Mouse (Mus musculus) hindbrain, embryonic 12.5 days (tissue): ENCODE results near the gene Lctl. TPM values are rescaled to one million over a fixed set of nuclear protein-coding genes. Genes with fewer than 3 reads are reported as not detected.
"Not testable (repeated sequence)": the region's sequence is repeated elsewhere in the genome, so short reads cannot be mapped to it uniquely, and the experiment has no call there.

ENCODE experiments used
- ATAC-seq: fragments of 200-750 bp; cut with Nextera tagmentation; 2 replicates; pipeline ENCODE4 v1.8.0; 2017; ENCODE audit warnings: moderate TSS enrichment; ENCODE audit not compliant: low FRiP score
- H3K27ac ChIP-seq: fragments of 300-500 bp; sonication (generic); 2 replicates; pipeline ENCODE4 v1.5.1; 2016; ENCODE audit warnings: mild to moderate bottlenecking
- H3K27me3 ChIP-seq: fragments of 300-500 bp; sonication (generic); 2 replicates; pipeline ENCODE4 v1.6.1; 2016; ENCODE audit warnings: mild to moderate bottlenecking
- H3K36me3 ChIP-seq: fragments of 300-500 bp; sonication (generic); 2 replicates; pipeline ENCODE4 v1.6.1; 2016; ENCODE audit warnings: mild to moderate bottlenecking
- H3K4me1 ChIP-seq: fragments of 300-500 bp; sonication (generic); 2 replicates; pipeline ENCODE4 v1.6.1; 2016
- H3K4me2 ChIP-seq: fragments of 300-500 bp; sonication (generic); replicated peaks from 2 replicates; pipeline ENCODE4 v1.6.1; 2016; ENCODE audit warnings: mild to moderate bottlenecking
- H3K4me3 ChIP-seq: fragments of 300-500 bp; sonication (generic); 2 replicates; pipeline ENCODE4 v1.5.1; 2016; ENCODE audit warnings: mild to moderate bottlenecking
- H3K9ac ChIP-seq: fragments of 300-500 bp; sonication (generic); 2 replicates; pipeline ENCODE4 v1.6.1; 2016; ENCODE audit warnings: mild to moderate bottlenecking, moderate library complexity
- H3K9me3 ChIP-seq: fragments of 300-500 bp; sonication (generic); replicated peaks from 2 replicates; pipeline ENCODE4 v1.6.1; 2016; ENCODE audit warnings: mild to moderate bottlenecking
- WGBS: fragments of 180-500 bp; shearing (Covaris S2); methylation state at CpG from one replicate; pipeline ENCODE4 v1.1.7; 2016; 5-methylcytosine and 5-hydroxymethylcytosine counted together
- polyA plus RNA-seq: library from polyadenylated mRNA; unstranded; fragments of >200 nt; fragmentation: Nextera tagmentation; extraction: Ambion mirVana; gene quantifications from 2 replicates; pipeline ENCODE4 v1.2.1, GENCODE M21; 2016

Gene Lctl
- polyA plus RNA-seq, 1 experiment from 2014 or later, result not detected

- Histone ChIP-seq H3K4me3 (no peak overlapping the region), H3K27me3 (no peaks in the 10 kb centered on the region), H3K9me3 (no peaks in the 10 kb centered on the region), H3K36me3 (no peaks in the 10 kb centered on the region), H3K4me1 (no peaks in the 10 kb centered on the region), H3K9ac (no peak overlapping the region), H3K4me2 (no peak overlapping the region), H3K27ac (no peak overlapping the region)
- WGBS, result 92% methylated on average over 10 of the region's 10 CpGs
- no peak for ATAC-seq
These were observed 5.7 kb downstream of the Lctl start for GRCm38 (mm10) chr9:64122601-64123000.

GRCm38 (mm10) chr9:64124846-64125245, 7.9 kb downstream of the Lctl start:
- not testable (repeated sequence) for ATAC-seq, H3K36me3 ChIP-seq, H3K27ac ChIP-seq, H3K9ac ChIP-seq, H3K4me1 ChIP-seq, H3K9me3 ChIP-seq, H3K4me2 ChIP-seq, H3K4me3 ChIP-seq, H3K27me3 ChIP-seq
- WGBS, result 70% methylated on average over 3 of the region's 3 CpGs

- 69% methylated on average over 3 of the region's 3 CpGs for WGBS
- no peak for ATAC-seq
- no peak overlapping the region for H3K4me3 ChIP-seq
- H3K27ac ChIP-seq, result no peak overlapping the region
- no peaks in the 10 kb centered on the region for H3K36me3 ChIP-seq
- no peak overlapping the region for H3K4me2 ChIP-seq
- no peaks in the 10 kb centered on the region for H3K9me3 ChIP-seq
- no peaks in the 10 kb centered on the region for H3K4me1 ChIP-seq
- H3K27me3 ChIP-seq, result no peaks in the 10 kb centered on the region
- no peak overlapping the region for H3K9ac ChIP-seq
These were observed 8.4 kb downstream of the Lctl start for GRCm38 (mm10) chr9:64125307-64125706.

- no peaks in the 10 kb centered on the region for H3K9me3 ChIP-seq
- no peak overlapping the region for H3K4me2 ChIP-seq
- no peak overlapping the region for H3K27ac ChIP-seq
- no peaks in the 10 kb centered on the region for H3K27me3 ChIP-seq
- no peak overlapping the region for H3K4me3 ChIP-seq
- H3K36me3 ChIP-seq, result no peaks in the 10 kb centered on the region
- 73% methylated on average over 12 of the region's 12 CpGs for WGBS
- H3K9ac ChIP-seq, result no peak overlapping the region
- ATAC-seq, result no peak
- no peaks in the 10 kb centered on the region for H3K4me1 ChIP-seq
These were observed 9.2 kb downstream of the Lctl start for GRCm38 (mm10) chr9:64126121-64126520.

- ATAC-seq, result no peak
- Histone ChIP-seq H3K4me2 (no peak overlapping the region), H3K27ac (no peak overlapping the region), H3K27me3 (no peaks in the 10 kb centered on the region), H3K9ac (no peak overlapping the region), H3K9me3 (no peaks in the 10 kb centered on the region), H3K4me3 (no peak overlapping the region), H3K4me1 (no peaks in the 10 kb centered on the region), H3K36me3 (no peaks in the 10 kb centered on the region; the same call in 1 of the 2 replicates)
- WGBS, result 88% methylated on average over 6 of the region's 6 CpGs
These were observed 14.7 kb downstream of the Lctl start for GRCm38 (mm10) chr9:64131623-64132022.

- ATAC-seq, H3K27ac ChIP-seq, H3K36me3 ChIP-seq, H3K4me1 ChIP-seq, H3K4me3 ChIP-seq, H3K9me3 ChIP-seq, H3K27me3 ChIP-seq, H3K4me2 ChIP-seq, H3K9ac ChIP-seq: not testable (repeated sequence)
- WGBS, result 8% methylated on average over 6 of the region's 6 CpGs
These were observed 21.9 kb downstream of the Lctl start for GRCm38 (mm10) chr9:64138896-64139295.

- H3K4me2 ChIP-seq, result no peak overlapping the region
- peaks cover 7% of the 10 kb centered on the region for H3K36me3 ChIP-seq
- H3K9me3 ChIP-seq, result no peaks in the 10 kb centered on the region
- WGBS, result 95% methylated on average over 9 of the region's 9 CpGs
- no peaks in the 10 kb centered on the region for H3K4me1 ChIP-seq
- no peaks in the 10 kb centered on the region for H3K27me3 ChIP-seq
- H3K27ac ChIP-seq, result no peak overlapping the region
- no peak for ATAC-seq
- no peak overlapping the region for H3K9ac ChIP-seq
- H3K4me3 ChIP-seq, result no peak overlapping the region
These were observed 22.9 kb downstream of the Lctl start for GRCm38 (mm10) chr9:64139879-64140278.

GRCm38 (mm10) chr9:64156641-64157040, 39.7 kb downstream of the Lctl start:
- no peak for ATAC-seq
- WGBS, result 97% methylated on average over 1 of the region's 1 CpGs

GRCm38 (mm10) chr9:64160471-64160870, 43.5 kb downstream of the Lctl start:
- 95% methylated on average over 5 of the region's 5 CpGs for WGBS

More at GRCm38 (mm10) chr9:64156641-64157040, 39.7 kb downstream of the Lctl start:
- Histone ChIP-seq H3K27ac (no peak overlapping the region), H3K9ac (no peak overlapping the region), H3K4me2 (no peak overlapping the region), H3K27me3 (no peaks in the 10 kb centered on the region), H3K4me3 (no peak overlapping the region), H3K36me3 (peaks cover 29% of the 10 kb centered on the region), H3K9me3 (no peaks in the 10 kb centered on the region), H3K4me1 (no peaks in the 10 kb centered on the region)

GRCm38 (mm10) chr9:64169967-64170366, 53.0 kb downstream of the Lctl start:
- H3K4me2 ChIP-seq, H3K4me3 ChIP-seq, H3K9me3 ChIP-seq, H3K36me3 ChIP-seq, H3K9ac ChIP-seq, H3K27ac ChIP-seq, H3K27me3 ChIP-seq, ATAC-seq: not testable (repeated sequence)
- WGBS, result 98% methylated on average over 3 of the region's 3 CpGs
- H3K4me1 ChIP-seq, result peaks cover 18% of the 10 kb centered on the region

More at GRCm38 (mm10) chr9:64160471-64160870, 43.5 kb downstream of the Lctl start:
- no peaks in the 10 kb centered on the region for H3K9me3 ChIP-seq
- no peak overlapping the region for H3K27ac ChIP-seq
- H3K4me2 ChIP-seq, result no peak overlapping the region
- no peaks in the 10 kb centered on the region for H3K27me3 ChIP-seq
- no peak overlapping the region for H3K4me3 ChIP-seq
- H3K4me1 ChIP-seq, result no peaks in the 10 kb centered on the region
- no peak overlapping the region for H3K9ac ChIP-seq
- ATAC-seq, result no peak
- H3K36me3 ChIP-seq, result peaks cover 26% of the 10 kb centered on the region

GRCm38 (mm10) chr9:64172145-64172815, 55.3 kb downstream of the Lctl start:
- WGBS, result 4% methylated on average over 18 of the region's 18 CpGs
- Histone ChIP-seq H3K4me1 (peaks cover 22% of the 10 kb centered on the region), H3K36me3 (peaks cover 26% of the 10 kb centered on the region), H3K27ac (peak overlapping the region; percentile 83), H3K4me3 (peak overlapping the region; percentile 92), H3K9ac (peak overlapping the region; percentile 85), H3K9me3 (no peaks in the 10 kb centered on the region), H3K4me2 (peak overlapping the region; percentile 88), H3K27me3 (no peaks in the 10 kb centered on the region)
- peak; percentile 67 for ATAC-seq

GRCm38 (mm10) chr9:64172816-64173665, 56.1 kb downstream of the Lctl start, which contains the start of the genes Zwilch and Rpl4:
TSS of gene Zwilch (minus strand) at chr9:64173104.
TSS of gene Rpl4 (plus strand) at chr9:64173375.
- ATAC-seq, result peak; percentile 85

More at GRCm38 (mm10) chr9:64172816-64173665, 56.1 kb downstream of the Lctl start, which contains the start of the genes Zwilch and Rpl4:
- H3K4me2 ChIP-seq, result peak within 1 kb of the TSS; percentile 88
- H3K36me3 ChIP-seq, result peaks cover 34% of the 10 kb centered on the region
- no peaks in the 10 kb centered on the region for H3K27me3 ChIP-seq
- under 1% methylated on average over 42 of the region's 42 CpGs for WGBS
- no peaks in the 10 kb centered on the region for H3K9me3 ChIP-seq
- peak within 1 kb of the TSS; percentile 92 for H3K4me3 ChIP-seq
- peaks cover 22% of the 10 kb centered on the region for H3K4me1 ChIP-seq
- H3K27ac ChIP-seq, result peak within 1 kb of the TSS; percentile 83
- peak within 1 kb of the TSS; percentile 85 for H3K9ac ChIP-seq
